Mouse (Mus musculus) myocyte (in vitro differentiated cells): ENCODE data around the gene AI464131. TPM values are rescaled to one million over a fixed set of nuclear protein-coding genes. Genes with fewer than 3 reads are reported as not detected.

ENCODE experiments used
- H3K27me3 ChIP-seq: one replicate; pipeline ENCODE4 v1.6.1; 2011; ENCODE audit not compliant: control insufficient read depth, insufficient read depth, insufficient read length
- H3K36me3 ChIP-seq: one replicate; pipeline ENCODE4 v1.6.1; 2011; ENCODE audit not compliant: control insufficient read depth, insufficient read depth
- H3K4me2 ChIP-seq: one replicate; pipeline ENCODE4 v1.6.1; 2011; ENCODE audit warnings: low read depth, control low read depth
- H3K4me3 ChIP-seq: one replicate; pipeline ENCODE4 v1.5.1; 2011; ENCODE audit warnings: mild to moderate bottlenecking, control low read depth, moderate library complexity
- H3K79me2 ChIP-seq: one replicate; pipeline ENCODE4 v1.6.1; 2011; ENCODE audit not compliant: control insufficient read depth, insufficient read depth
- H3ac ChIP-seq: one replicate; pipeline ENCODE4 v1.6.1; 2011; ENCODE audit not compliant: control insufficient read depth, insufficient read length
- CEBPB ChIP-seq: IDR thresholded peaks from 2 replicates; pipeline ENCODE4 v1.6.1; 2011; ENCODE audit warnings: mild to moderate bottlenecking, moderate library complexity; ENCODE audit not compliant: poor library complexity, insufficient read depth, severe bottlenecking
- E2F4 ChIP-seq: IDR thresholded peaks from one replicate; pipeline ENCODE4 v1.6.1; 2011; ENCODE audit warnings: mild to moderate bottlenecking, control low read depth, moderate library complexity; ENCODE audit not compliant: insufficient read depth
- MAX ChIP-seq: IDR thresholded peaks from one replicate; pipeline ENCODE4 v1.6.1; 2011; ENCODE audit warnings: low read depth, mild to moderate bottlenecking, control low read depth
- MYOD1 ChIP-seq, 3 experiments: IDR thresholded peaks; one replicate each; pipeline ENCODE4 v1.6.1; 2011; ENCODE audit warnings: control low read depth in 2 of 3, low read depth in 2 of 3, mild to moderate bottlenecking in 2 of 3, moderate library complexity in 1 of 3; ENCODE audit not compliant: insufficient read length in 2 of 3, control insufficient read depth in 1 of 3
- MYOG ChIP-seq, 3 experiments: IDR thresholded peaks; one replicate each; pipeline ENCODE4 v1.6.1; 2011; ENCODE audit warnings: control low read depth in 2 of 3, low read depth in 2 of 3, mild to moderate bottlenecking in 2 of 3; ENCODE audit not compliant: insufficient read length in 2 of 3, control insufficient read depth in 1 of 3, insufficient read depth in 1 of 3
- POLR2A ChIP-seq: IDR thresholded peaks from one replicate; pipeline ENCODE4 v1.6.1; 2011; ENCODE audit warnings: low read depth, mild to moderate bottlenecking, control low read depth, moderate library complexity; ENCODE audit not compliant: insufficient read length
- POLR2AphosphoS2 ChIP-seq: IDR thresholded peaks from one replicate; pipeline ENCODE4 v1.6.1; 2011; ENCODE audit warnings: low read depth, control low read depth; ENCODE audit not compliant: insufficient read length
- REST ChIP-seq: IDR thresholded peaks from one replicate; pipeline ENCODE4 v1.6.1; 2011; ENCODE audit warnings: mild to moderate bottlenecking, control low read depth, moderate library complexity; ENCODE audit not compliant: insufficient read depth, insufficient read length
- SRF ChIP-seq: IDR thresholded peaks from one replicate; pipeline ENCODE4 v1.6.1; 2011; ENCODE audit warnings: low read depth; ENCODE audit not compliant: control insufficient read depth, insufficient read length
- TCF12 ChIP-seq: IDR thresholded peaks from one replicate; pipeline ENCODE4 v1.6.1; 2011; ENCODE audit warnings: mild to moderate bottlenecking, control low read depth; ENCODE audit not compliant: poor library complexity, insufficient read depth, severe bottlenecking
- TCF3 ChIP-seq: IDR thresholded peaks from one replicate; pipeline ENCODE4 v1.6.1; 2011; ENCODE audit warnings: low read depth, control low read depth; ENCODE audit not compliant: insufficient read length
- USF1 ChIP-seq: IDR thresholded peaks from one replicate; pipeline ENCODE4 v1.6.1; 2011; ENCODE audit warnings: low read depth, mild to moderate bottlenecking, control low read depth, moderate library complexity
- polyA plus RNA-seq: library from polyadenylated mRNA; unstranded; fragments of >200 nt; fragmentation: generic; extraction: Trizol; gene quantifications from one replicate; pipeline ENCODE4 v1.2.1, GENCODE M21; 2012; ENCODE audit warnings: missing spikeins

Gene AI464131
- polyA plus RNA-seq, 1 experiment = 33.9 TPM

DNA sequence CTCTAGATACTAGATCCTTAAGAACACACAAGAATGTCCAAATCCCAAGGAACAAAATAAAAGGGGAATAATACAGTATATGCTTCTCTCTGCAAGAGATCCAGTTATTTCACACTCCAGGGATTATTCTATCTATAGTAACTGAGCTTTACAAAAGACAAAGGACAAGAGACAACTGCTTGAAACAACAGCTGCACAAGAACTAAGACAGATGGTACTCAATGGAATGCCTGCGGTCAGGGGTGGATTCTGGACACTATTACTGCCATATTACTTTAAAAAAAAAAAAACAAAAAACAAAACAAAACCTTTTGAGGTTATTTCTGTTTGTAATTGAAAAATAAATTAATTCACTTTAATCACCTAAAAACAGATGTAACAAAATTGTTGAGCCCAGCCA is 42.2 kb downstream of the AI464131 start:
- no peak overlapping the region for H3K4me3 ChIP-seq
- H3K27me3 ChIP-seq = no peaks in the 10 kb centered on the region
- peak; percentile 87 to 96 (median 88) for TF ChIP-seq MYOD1 (IDR thresholded peaks at IDR 0.05; ENCODE audit: control insufficient read depth in 1 of 3, insufficient read length in 2 of 3, low read depth in 2 of 3)
- TF ChIP-seq POLR2A = no peak
- TF ChIP-seq MYOG (IDR thresholded peaks at IDR 0.05; ENCODE audit: control insufficient read depth in 1 of 3, insufficient read depth in 1 of 3, insufficient read length in 2 of 3, low read depth in 2 of 3) = peak in 1 of 3 experiments; percentile 98
- no peak for TF ChIP-seq CEBPB
- TF ChIP-seq REST = no peak
- TF ChIP-seq TCF12 = peak; percentile 92
- peak; percentile 79 for TF ChIP-seq TCF3
- TF ChIP-seq SRF = no peak
- no peak for TF ChIP-seq USF1
- no peak for TF ChIP-seq POLR2AphosphoS2
- TF ChIP-seq E2F4 = no peak
- no peak for TF ChIP-seq MAX
- H3ac ChIP-seq = no peak overlapping the region
- H3K36me3 ChIP-seq = no peaks in the 10 kb centered on the region
- H3K79me2 ChIP-seq = peaks cover 32% of the 10 kb centered on the region
- H3K4me2 ChIP-seq = peak overlapping the region; percentile 52

DNA sequence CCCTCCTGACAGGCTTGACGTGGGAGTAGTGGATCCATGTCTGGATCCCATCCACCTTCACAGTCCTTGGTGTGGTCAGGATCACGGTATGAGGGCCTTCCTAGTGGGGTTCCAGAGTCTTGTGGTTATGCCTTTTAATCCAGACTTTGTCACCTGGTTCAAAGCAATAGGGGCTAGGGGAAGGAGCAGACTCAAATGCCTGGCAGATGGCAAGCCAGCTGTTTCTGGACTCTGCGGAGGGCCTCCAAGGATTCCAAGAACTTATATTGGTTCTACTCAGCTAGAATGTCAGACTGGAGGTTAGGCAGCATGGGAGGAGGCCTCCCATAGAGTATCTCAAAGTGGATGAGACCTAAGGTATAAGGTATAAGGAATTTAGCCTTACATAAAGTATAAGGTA is 55.3 kb downstream of the AI464131 start:
- Histone ChIP-seq H3K4me3 (no peak overlapping the region), H3ac (no peak overlapping the region), H3K27me3 (no peaks in the 10 kb centered on the region), H3K4me2 (no peak overlapping the region), H3K36me3 (peaks cover 2% of the 10 kb centered on the region), H3K79me2 (peaks cover 6% of the 10 kb centered on the region)
- TF ChIP-seq CEBPB = no peak
- TF ChIP-seq MYOG (IDR thresholded peaks at IDR 0.05; ENCODE audit: control insufficient read depth in 1 of 3, insufficient read depth in 1 of 3, insufficient read length in 2 of 3, low read depth in 2 of 3) = peak in 2 of 3 experiments; percentile 37 to 62
- no peak for TF ChIP-seq MAX
- no peak for TF ChIP-seq SRF
- peak; percentile 39 for TF ChIP-seq TCF12
- no peak for TF ChIP-seq REST
- TF ChIP-seq TCF3 = no peak
- no peak for TF ChIP-seq POLR2A
- TF ChIP-seq USF1 = no peak
- peak in 1 of 3 experiments; percentile 63 for TF ChIP-seq MYOD1 (IDR thresholded peaks at IDR 0.05; ENCODE audit: control insufficient read depth in 1 of 3, insufficient read length in 2 of 3, low read depth in 2 of 3)
- TF ChIP-seq POLR2AphosphoS2 = no peak
- no peak for TF ChIP-seq E2F4

Other genes starting within 250 kb of the AI464131 start
- gene Ubap2, start 227.9 kb downstream of the AI464131 start, polyA plus RNA-seq = 71.5 TPM
- 27.1 TPM for gene Dcaf12, start 188.2 kb downstream of the AI464131 start, polyA plus RNA-seq
- gene Ubap1, start 154.1 kb downstream of the AI464131 start, polyA plus RNA-seq = 29.2 TPM
- 7.2 TPM for gene Kif24, start 38.2 kb downstream of the AI464131 start, polyA plus RNA-seq
- gene Nudt2, start 37.9 kb downstream of the AI464131 start, polyA plus RNA-seq = 36.9 TPM
- gene 1110017D15Rik, start 14.3 kb upstream of the AI464131 start, polyA plus RNA-seq = 0.06 TPM
- gene Fam219a, start 66.5 kb upstream of the AI464131 start, polyA plus RNA-seq = 2.7 TPM
- gene Dnaic1, start 66.7 kb upstream of the AI464131 start, polyA plus RNA-seq = 0.08 TPM
- 8.2 TPM for gene Enho, start 137.2 kb upstream of the AI464131 start, polyA plus RNA-seq
- 0.06 TPM for gene Cntfr, start 194.0 kb upstream of the AI464131 start, polyA plus RNA-seq
- gene Il11ra1, start 196.9 kb upstream of the AI464131 start, polyA plus RNA-seq = 3.3 TPM
- gene Rpp25l, start 210.5 kb upstream of the AI464131 start, polyA plus RNA-seq = 43.8 TPM
- 155 TPM for gene Dctn3, start 220.1 kb upstream of the AI464131 start, polyA plus RNA-seq
- gene Arid3c, start 228.1 kb upstream of the AI464131 start, polyA plus RNA-seq = not detected